Mouse (Mus musculus) layer of hippocampus, postnatal 36 days (tissue): ENCODE data around the gene Lrrc75a. TPM values are rescaled to one million over a fixed set of nuclear protein-coding genes. Genes with fewer than 3 reads are reported as not detected.

ENCODE experiments used
- total RNA-seq, 2 experiments: library from RNA; stranded (reverse); gene quantifications; 2 replicates each; pipeline ENCODE4 v1.2.3; 2021

Lrrc75a gene
- total RNA-seq, 2 experiments from 2014 or later, result 7.7 to 8.1 TPM

Other genes starting within 250 kb of the Lrrc75a start
- gene Pigl, start 190.1 kb downstream of the Lrrc75a start, total RNA-seq, result 1 to 10 TPM; 6.4 to 8.4 TPM
- gene Ncor1, start 190.0 kb downstream of the Lrrc75a start, total RNA-seq, result 100 to 1,000 TPM; 276 to 321 TPM
- 10 to 100 TPM; 37.6 to 39.6 TPM for gene Cenpv, start 109.3 kb downstream of the Lrrc75a start, total RNA-seq
- gene Ubb, start 97.4 kb downstream of the Lrrc75a start, total RNA-seq, result 1,000 to 10,000 TPM; 1,774 to 1,889 TPM
- gene Trpv2, start 74.0 kb downstream of the Lrrc75a start, total RNA-seq, result 10 to 100 TPM; 13.1 to 13.9 TPM
- 10 to 100 TPM; 16.5 to 17.1 TPM for gene Mmgt2, start 141 bp upstream of the Lrrc75a start, total RNA-seq
- gene Zfp287, start 83.4 kb upstream of the Lrrc75a start, total RNA-seq, result 10 to 100 TPM; 14.6 to 18.6 TPM
- not detected for gene Gm10428, start 104.6 kb upstream of the Lrrc75a start, total RNA-seq
- 10 to 100 TPM; 22.0 to 24.2 TPM for gene Zfp286, start 140.9 kb upstream of the Lrrc75a start, total RNA-seq
- gene Trim16, start 171.7 kb upstream of the Lrrc75a start, total RNA-seq, result 1 to 10 TPM; 1.2 to 1.7 TPM
- 1 to 10 TPM; 1.4 to 1.6 TPM for gene Fbxw10, start 198.5 kb upstream of the Lrrc75a start, total RNA-seq
- gene Tvp23b, start 230.9 kb upstream of the Lrrc75a start, total RNA-seq, result 10 to 100 TPM; 30.5 to 35.9 TPM